Mouse (Mus musculus): ENCODE measurements at regions not wholly inside any gene's neighbourhood (a gene's known extent, or its start where the extent isn't known, plus 50 kb on each side); places are given as distances from the start of the nearest gene placed in this dataset.

DNA sequence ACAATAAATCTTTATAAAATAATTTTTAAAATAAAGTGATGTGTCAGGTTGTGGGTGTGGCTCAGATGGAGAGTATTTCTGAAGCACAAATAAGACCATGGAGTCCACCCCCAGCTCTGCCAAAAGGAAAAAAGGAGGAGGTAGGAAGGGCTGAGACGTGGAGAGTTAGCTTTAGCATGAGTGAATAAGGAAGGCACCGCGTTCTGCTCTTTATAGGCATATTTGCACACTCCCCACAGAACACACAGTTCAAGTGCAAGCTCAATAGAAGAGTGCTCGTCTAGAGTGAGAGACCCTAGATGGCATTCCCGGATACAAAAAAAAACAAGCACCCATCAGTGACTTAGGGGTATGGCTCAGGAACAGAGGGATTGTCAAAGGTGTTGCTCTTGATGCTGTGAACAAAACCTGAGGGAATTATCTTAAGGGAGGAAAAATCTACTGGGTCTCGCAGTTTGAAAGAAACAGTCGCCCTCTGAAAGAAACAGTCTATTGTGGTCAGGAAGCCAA is 134.2 kb downstream of the Ly86 start:
- Histone ChIP-seq H3K4me3 (replicated peaks; ENCODE audit: insufficient read depth, low read depth, low read length) (no peak overlapping the region), H3K27ac (ENCODE audit: insufficient read depth, low read length) (no peak overlapping the region), H3K27me3 (ENCODE audit: control insufficient read depth, insufficient read depth, low read length) (no peaks in the 10 kb centered on the region), H3K4me1 (ENCODE audit: control insufficient read depth, insufficient read depth, low read length) (no peaks in the 10 kb centered on the region; the same call in 1 of the 2 replicates)
- 93% methylated on average over 7 of the region's 7 CpGs for WGBS
- DNase-seq, result no peak
- no peak for TF ChIP-seq POLR2A (IDR thresholded peaks at IDR 0.05; ENCODE audit: borderline replicate concordance, insufficient read depth, low read length)
- no peak for TF ChIP-seq CTCF (IDR thresholded peaks at IDR 0.05; ENCODE audit: borderline replicate concordance, insufficient read depth, low read depth, low read length)

- no peak overlapping the region for H3K27ac ChIP-seq (ENCODE audit: insufficient read depth, low read length)
- TF ChIP-seq POLR2A (IDR thresholded peaks at IDR 0.05; ENCODE audit: borderline replicate concordance, insufficient read depth, low read length), result no peak
- TF ChIP-seq CTCF (IDR thresholded peaks at IDR 0.05; ENCODE audit: borderline replicate concordance, insufficient read depth, low read depth, low read length), result no peak
- H3K27me3 ChIP-seq (ENCODE audit: control insufficient read depth, insufficient read depth, low read length), result no peaks in the 10 kb centered on the region
- whole genome bisulfite sequencing, result 71% methylated on average over 5 of the region's 5 CpGs
- no peaks in the 10 kb centered on the region; the same call in 1 of the 2 replicates for H3K4me1 ChIP-seq (ENCODE audit: control insufficient read depth, insufficient read depth, low read length)
- no peak overlapping the region for H3K4me3 ChIP-seq (replicated peaks; ENCODE audit: insufficient read depth, low read depth, low read length)
- no peak for DNase-seq
These were observed 136.5 kb downstream of the Ly86 start for GRCm38 (mm10) chr13:37481514-37481913.

- no peaks in the 10 kb centered on the region for H3K27me3 ChIP-seq (ENCODE audit: control insufficient read depth, insufficient read depth, low read length)
- no peak overlapping the region for H3K27ac ChIP-seq (ENCODE audit: insufficient read depth, low read length)
- no peaks in the 10 kb centered on the region; the same call in none of the 2 replicates for H3K4me1 ChIP-seq (ENCODE audit: control insufficient read depth, insufficient read depth, low read length)
- WGBS, result 53% methylated on average over 2 of the region's 2 CpGs
- TF ChIP-seq CTCF (IDR thresholded peaks at IDR 0.05; ENCODE audit: borderline replicate concordance, insufficient read depth, low read depth, low read length), result no peak
- TF ChIP-seq POLR2A (IDR thresholded peaks at IDR 0.05; ENCODE audit: borderline replicate concordance, insufficient read depth, low read length), result no peak
- DNase-seq, result no peak
- H3K4me3 ChIP-seq (replicated peaks; ENCODE audit: insufficient read depth, low read depth, low read length), result no peak overlapping the region
These were observed 137.0 kb downstream of the Ly86 start for GRCm38 (mm10) chr13:37482038-37482437.

GRCm38 (mm10) chr13:37482589-37482988 is 137.6 kb downstream of the Ly86 start:
- WGBS, result 19% methylated on average over 10 of the region's 10 CpGs
- Histone ChIP-seq H3K27ac (ENCODE audit: insufficient read depth, low read length) (0 out of 2 replicates have a peak overlapping the region, but pooled peaks have one; percentile 15), H3K27me3 (ENCODE audit: control insufficient read depth, insufficient read depth, low read length) (no peaks in the 10 kb centered on the region), H3K4me3 (replicated peaks; ENCODE audit: insufficient read depth, low read depth, low read length) (no peak overlapping the region), H3K4me1 (ENCODE audit: control insufficient read depth, insufficient read depth, low read length) (no peaks in the 10 kb centered on the region; the same call in none of the 2 replicates)
- DNase-seq, result peak; percentile 24 to 37
- TF ChIP-seq CTCF (IDR thresholded peaks at IDR 0.05; ENCODE audit: borderline replicate concordance, insufficient read depth, low read depth, low read length), result no peak; the same call in 1 of the 2 replicates
- no peak for TF ChIP-seq POLR2A (IDR thresholded peaks at IDR 0.05; ENCODE audit: borderline replicate concordance, insufficient read depth, low read length)

- H3K27me3 ChIP-seq (ENCODE audit: control insufficient read depth, insufficient read depth, low read length), result no peaks in the 10 kb centered on the region
- no peaks in the 10 kb centered on the region; the same call in none of the 2 replicates for H3K4me1 ChIP-seq (ENCODE audit: control insufficient read depth, insufficient read depth, low read length)
- H3K4me3 ChIP-seq (replicated peaks; ENCODE audit: insufficient read depth, low read depth, low read length), result no peak overlapping the region
- peak; percentile 43 to 60 for DNase-seq
- TF ChIP-seq POLR2A (IDR thresholded peaks at IDR 0.05; ENCODE audit: borderline replicate concordance, insufficient read depth, low read length) (no peak), CTCF (IDR thresholded peaks at IDR 0.05; ENCODE audit: borderline replicate concordance, insufficient read depth, low read depth, low read length) (no peak)
- H3K27ac ChIP-seq (ENCODE audit: insufficient read depth, low read length), result 0 out of 2 replicates have a peak overlapping the region, but pooled peaks have one; percentile 15
- 37% methylated on average over 19 of the region's 19 CpGs for WGBS
These were observed 138.2 kb downstream of the Ly86 start for GRCm38 (mm10) chr13:37483010-37483855.

- Histone ChIP-seq H3K4me3 (replicated peaks; ENCODE audit: insufficient read depth, low read depth, low read length) (no peak overlapping the region), H3K27me3 (ENCODE audit: control insufficient read depth, insufficient read depth, low read length) (no peaks in the 10 kb centered on the region), H3K27ac (ENCODE audit: insufficient read depth, low read length) (no peak overlapping the region), H3K4me1 (ENCODE audit: control insufficient read depth, insufficient read depth, low read length) (no peaks in the 10 kb centered on the region; the same call in 1 of the 2 replicates)
- no peak for DNase-seq
- TF ChIP-seq CTCF (IDR thresholded peaks at IDR 0.05; ENCODE audit: borderline replicate concordance, insufficient read depth, low read depth, low read length) (no peak), POLR2A (IDR thresholded peaks at IDR 0.05; ENCODE audit: borderline replicate concordance, insufficient read depth, low read length) (no peak)
- WGBS, result 84% methylated on average over 4 of the region's 4 CpGs
These were observed 139.6 kb downstream of the Ly86 start for GRCm38 (mm10) chr13:37484631-37485030.

GRCm38 (mm10) chr13:37492115-37493001 is 147.3 kb downstream of the Ly86 start:
- H3K27me3 ChIP-seq (ENCODE audit: control insufficient read depth, insufficient read depth, low read length), result no peaks in the 10 kb centered on the region
- H3K4me3 ChIP-seq (replicated peaks; ENCODE audit: insufficient read depth, low read depth, low read length), result no peak overlapping the region
- no peak overlapping the region for H3K27ac ChIP-seq (ENCODE audit: insufficient read depth, low read length)
- DNase-seq, result no peak
- no peaks in the 10 kb centered on the region for H3K4me1 ChIP-seq (ENCODE audit: control insufficient read depth, insufficient read depth, low read length)
- 70% methylated on average over 11 of the region's 11 CpGs for WGBS
- TF ChIP-seq POLR2A (IDR thresholded peaks at IDR 0.05; ENCODE audit: borderline replicate concordance, insufficient read depth, low read length) (no peak), CTCF (IDR thresholded peaks at IDR 0.05; ENCODE audit: borderline replicate concordance, insufficient read depth, low read depth, low read length) (no peak)

Data from cerebellum, adult 2 months (tissue).